ENCODE assay signal across 14 mouse cellular contexts in genomic region chr19:5975676-5976075, GRCm38 (mm10). TPM values are rescaled to one million over a fixed set of nuclear protein-coding genes. Genes with fewer than 3 reads are reported as not detected.
DNase-seq lines count a peak whose midpoint lies in the region; ATAC-seq lines count a peak whose summit lies in the region.
"Had no signal": no experiment of that assay in that cellular context is flagged by ENCODE, and none has a peak within 500 bp of the region (broad histone marks: within the 10 kb centered on the region; RNA-seq: fewer than 3 reads in every experiment).

No protein-coding gene starts in this region.

- no peak overlapping the region for H3K27ac ChIP-seq in hindbrain, embryonic 16.5 days (ENCODE audit: low read depth, low read length)
- no peak overlapping the region for H3K27ac ChIP-seq in hindbrain, embryonic 11.5 days (ENCODE audit: low read depth, low read length)
- no peak overlapping the region for H3K27ac ChIP-seq in heart, embryonic 12.5 days (ENCODE audit: poor library complexity, severe bottlenecking)

- no peak overlapping the region for H3K4me3 ChIP-seq in hindbrain, embryonic 16.5 days (ENCODE audit: low read length)
- H3K4me3 ChIP-seq in hindbrain, embryonic 11.5 days (ENCODE audit: low read depth, low read length) = no peak overlapping the region
- H3K4me3 ChIP-seq in heart, embryonic 12.5 days = no peak overlapping the region

- H3K9me3 ChIP-seq in hindbrain, embryonic 16.5 days (ENCODE audit: control insufficient read depth, low read length) = no peaks in the 10 kb centered on the region
- H3K9me3 ChIP-seq in hindbrain, embryonic 11.5 days (ENCODE audit: control insufficient read depth, low read length) = no peaks in the 10 kb centered on the region
- H3K9me3 ChIP-seq in heart, embryonic 12.5 days (replicated peaks) = no peaks in the 10 kb centered on the region

- H3K4me1 ChIP-seq in hindbrain, embryonic 16.5 days (ENCODE audit: control insufficient read depth, insufficient read depth, low read depth, low read length) = no peaks in the 10 kb centered on the region
- H3K4me1 ChIP-seq in hindbrain, embryonic 11.5 days (replicated peaks; ENCODE audit: control insufficient read depth, insufficient read depth, low read length) = no peaks in the 10 kb centered on the region
- H3K4me1 ChIP-seq in heart, embryonic 12.5 days (replicated peaks) = no peaks in the 10 kb centered on the region

- no peak overlapping the region for H3K4me2 ChIP-seq in hindbrain, embryonic 16.5 days (ENCODE audit: low read length)
- no peak overlapping the region for H3K4me2 ChIP-seq in hindbrain, embryonic 11.5 days (replicated peaks; ENCODE audit: low read depth, low read length)
- H3K4me2 ChIP-seq in heart, embryonic 12.5 days = no peak overlapping the region

- no peaks in the 10 kb centered on the region for H3K36me3 ChIP-seq in hindbrain, embryonic 16.5 days (ENCODE audit: control insufficient read depth, insufficient read depth, low read length)
- H3K36me3 ChIP-seq in hindbrain, embryonic 11.5 days (ENCODE audit: control insufficient read depth, insufficient read depth, low read length) = no peaks in the 10 kb centered on the region
- H3K36me3 ChIP-seq in heart, embryonic 12.5 days = no peaks in the 10 kb centered on the region

- DNase-seq in cerebellum, adult 11-12 months = peak; percentile 42
- no peak for DNase-seq in cerebellum, adult 8-10 months
- DNase-seq in hindbrain, embryonic 11.5 days (ENCODE audit: low spot score) = no peak
- peak; percentile 81 to 89 for DNase-seq in right cerebral cortex, postnatal 10 days (ENCODE audit: low spot score in 2 of 2)
- no peak for DNase-seq in right cerebral cortex, adult 18-20 months
- peak; percentile 62 to 91 for DNase-seq in layer of hippocampus, postnatal 14 days (ENCODE audit: low spot score in 2 of 2)
- DNase-seq: kidney, adult 11 months; thymus, adult 18-20 months had no signal

- no peak overlapping the region for H3K9ac ChIP-seq in hindbrain, embryonic 16.5 days (ENCODE audit: low read depth, low read length)
- no peak overlapping the region for H3K9ac ChIP-seq in hindbrain, embryonic 11.5 days (ENCODE audit: low read depth, low read length)
- no peak overlapping the region for H3K9ac ChIP-seq in heart, embryonic 12.5 days

- no peaks in the 10 kb centered on the region for H3K27me3 ChIP-seq in hindbrain, embryonic 16.5 days (replicated peaks; ENCODE audit: control insufficient read depth, insufficient read depth, low read length)
- no peaks in the 10 kb centered on the region for H3K27me3 ChIP-seq in hindbrain, embryonic 11.5 days (ENCODE audit: control insufficient read depth, insufficient read depth, low read length)
- H3K27me3 ChIP-seq in heart, embryonic 12.5 days (replicated peaks) = 0 out of 2 replicates have a peak, but pooled peaks cover 8% of the 10 kb centered on the region

- peak; percentile 98 for ATAC-seq in hindbrain, embryonic 16.5 days
- ATAC-seq in hindbrain, embryonic 11.5 days (ENCODE audit: low FRiP score) = no peak
- ATAC-seq in heart, embryonic 12.5 days (ENCODE audit: insufficient number of reproducible peaks, low FRiP score) = no peak

- 53% methylated on average over 4 of the region's 4 CpGs for whole genome bisulfite sequencing in hindbrain, embryonic 16.5 days
- 84% methylated on average over 4 of the region's 4 CpGs for WGBS in hindbrain, embryonic 11.5 days
- 69% methylated on average over 4 of the region's 4 CpGs for WGBS in heart, embryonic 12.5 days

RNA-seq across cellular contexts. Expression of gene Slc22a20, which starts 10.3 kb away (rescaled TPM):
- polyA plus RNA-seq in hindbrain, embryonic 16.5 days (2015; fragmentation: Nextera tagmentation; extraction: Ambion mirVana) = not detected in 2 replicates
- polyA plus RNA-seq in hindbrain, embryonic 11.5 days (2014; fragmentation: Nextera tagmentation; extraction: Ambion mirVana) = not detected in 2 replicates
- not detected for total RNA-seq in layer of hippocampus, postnatal 14 days (2021)
- polyA plus RNA-seq in heart, embryonic 12.5 days (2016; fragmentation: Nextera tagmentation; extraction: Ambion mirVana) = not detected in 2 replicates
- total RNA-seq: left cerebral cortex, adult 8-10 months; megakaryocyte-erythroid progenitor cell, adult 5-6 weeks had no signal
- polyA plus RNA-seq: gonadal fat pad, adult 2 months; heart, postnatal 0 days had no signal

RNA-seq across cellular contexts. Expression of gene Pola2, which starts 11.7 kb away (rescaled TPM):
- 22.4 and 26.6 TPM in 2 replicates for polyA plus RNA-seq in hindbrain, embryonic 16.5 days (2015; fragmentation: Nextera tagmentation; extraction: Ambion mirVana)
- polyA plus RNA-seq in hindbrain, embryonic 11.5 days (2014; fragmentation: Nextera tagmentation; extraction: Ambion mirVana) = 67.7 and 68.3 TPM in 2 replicates
- 1 to 10 TPM; 8.0 to 10.0 TPM for total RNA-seq in layer of hippocampus, postnatal 14 days (2021)
- polyA plus RNA-seq in heart, embryonic 12.5 days (2016; fragmentation: Nextera tagmentation; extraction: Ambion mirVana) = 49.3 and 51.1 TPM in 2 replicates

RNA-seq across cellular contexts. Expression of gene Capn1, which starts 40.0 kb away (rescaled TPM):
- 5.2 and 5.6 TPM in 2 replicates for polyA plus RNA-seq in hindbrain, embryonic 16.5 days (2015; fragmentation: Nextera tagmentation; extraction: Ambion mirVana)
- polyA plus RNA-seq in hindbrain, embryonic 11.5 days (2014; fragmentation: Nextera tagmentation; extraction: Ambion mirVana) = 3.8 and 4.2 TPM in 2 replicates
- 10 to 100 TPM; 21.3 to 23.1 TPM for total RNA-seq in layer of hippocampus, postnatal 14 days (2021)
- 8.2 and 8.4 TPM in 2 replicates for polyA plus RNA-seq in heart, embryonic 12.5 days (2016; fragmentation: Nextera tagmentation; extraction: Ambion mirVana)

RNA-seq across cellular contexts. Expression of gene Cdc42ep2, which starts 51.1 kb away (rescaled TPM):
- polyA plus RNA-seq in hindbrain, embryonic 16.5 days (2015; fragmentation: Nextera tagmentation; extraction: Ambion mirVana) = 22.2 and 23.4 TPM in 2 replicates
- 3.4 TPM in 2 replicates for polyA plus RNA-seq in hindbrain, embryonic 11.5 days (2014; fragmentation: Nextera tagmentation; extraction: Ambion mirVana)
- 1 to 10 TPM; 4.7 to 5.7 TPM for total RNA-seq in layer of hippocampus, postnatal 14 days (2021)
- polyA plus RNA-seq in heart, embryonic 12.5 days (2016; fragmentation: Nextera tagmentation; extraction: Ambion mirVana) = 6.5 and 7.3 TPM in 2 replicates
- total RNA-seq: megakaryocyte-erythroid progenitor cell, adult 5-6 weeks had no signal

Comparison
In these comparisons a context has a peak if more than half of its experiments do, and no peak if none do; other contexts are left out.
1. DNase-seq: peak in cerebellum, adult 11-12 months (single experiment), right cerebral cortex, postnatal 10 days (2 of 2) and layer of hippocampus, postnatal 14 days (2 of 2); none in cerebellum, adult 8-10 months (single experiment), hindbrain, embryonic 11.5 days (single experiment) and right cerebral cortex, adult 18-20 months (single experiment).